Mouse (Mus musculus): ENCODE data around the gene Pgf.
A peak's percentile ranks its signal among the peaks of the same experiment; 100 is the strongest.

Pgf gene

DNA sequence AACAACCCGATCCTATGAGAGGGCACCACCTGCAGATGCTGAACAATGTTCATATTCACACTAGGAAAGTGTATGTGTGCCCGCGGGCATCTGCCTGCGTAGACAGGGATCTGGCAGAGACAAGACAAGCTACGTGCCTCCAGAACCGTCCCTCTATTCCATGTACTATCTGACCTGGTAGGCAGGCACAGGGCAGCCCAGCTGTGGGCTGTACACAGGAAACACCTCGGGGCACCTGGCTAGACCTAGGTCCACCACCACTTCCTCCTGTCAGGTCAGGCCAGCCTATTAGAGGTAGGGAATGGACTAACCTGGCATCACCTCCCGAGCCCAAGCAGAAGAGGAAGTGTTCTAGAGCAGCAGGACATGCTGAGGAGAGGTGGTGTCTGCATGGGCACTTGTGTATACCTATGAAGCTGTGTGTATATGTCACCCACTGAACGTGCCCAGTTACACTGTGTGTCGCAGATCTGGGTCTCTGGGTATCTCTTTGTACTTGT, at the start of gene Pgf:
Pgf (minus strand) TSS at position 51 of the 500 bp plus-strand sequence.
- DNase-seq = no peak

DNA sequence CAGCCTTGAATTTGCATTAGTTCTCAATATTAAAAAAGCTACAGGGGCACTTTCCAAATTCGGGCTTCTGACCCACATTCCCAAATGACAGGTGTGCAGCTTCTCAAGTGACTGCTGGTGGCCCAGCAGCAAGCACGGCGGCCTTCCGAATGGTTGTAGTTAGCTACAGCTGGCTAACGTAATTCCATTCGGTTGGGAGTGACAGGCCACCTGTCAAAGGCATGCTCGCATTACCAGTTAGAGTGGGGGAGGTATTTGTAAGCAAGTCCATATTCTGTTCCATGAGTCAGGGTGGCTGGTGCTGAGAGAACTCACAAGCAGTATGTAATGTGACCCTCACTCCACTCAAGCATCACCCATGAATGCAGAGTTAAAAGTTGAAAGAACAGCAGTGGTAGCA, 49.6 kb upstream of the Pgf start:
- no peak for DNase-seq

DNA sequence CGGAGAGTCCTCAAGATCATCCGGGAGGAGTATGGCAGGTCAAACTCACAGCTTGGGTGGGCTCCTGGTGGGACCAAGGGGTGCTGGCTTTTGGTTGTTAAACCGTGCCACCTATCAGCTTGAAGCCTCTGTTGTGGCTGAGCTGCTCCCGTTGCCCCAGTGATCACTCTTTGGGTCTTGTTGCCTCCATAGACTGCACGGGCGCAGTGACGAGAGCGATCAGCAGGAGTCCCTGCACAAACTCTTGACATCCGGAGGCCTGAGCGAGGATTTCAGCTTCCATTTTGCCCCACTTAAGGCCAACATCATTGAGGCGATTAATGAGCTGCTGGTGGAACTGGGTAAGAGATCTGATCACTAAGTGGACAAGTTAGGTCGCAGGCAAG, 42.3 kb upstream of the Pgf start:
- DNase-seq = peak; percentile 17 to 26

DNA sequence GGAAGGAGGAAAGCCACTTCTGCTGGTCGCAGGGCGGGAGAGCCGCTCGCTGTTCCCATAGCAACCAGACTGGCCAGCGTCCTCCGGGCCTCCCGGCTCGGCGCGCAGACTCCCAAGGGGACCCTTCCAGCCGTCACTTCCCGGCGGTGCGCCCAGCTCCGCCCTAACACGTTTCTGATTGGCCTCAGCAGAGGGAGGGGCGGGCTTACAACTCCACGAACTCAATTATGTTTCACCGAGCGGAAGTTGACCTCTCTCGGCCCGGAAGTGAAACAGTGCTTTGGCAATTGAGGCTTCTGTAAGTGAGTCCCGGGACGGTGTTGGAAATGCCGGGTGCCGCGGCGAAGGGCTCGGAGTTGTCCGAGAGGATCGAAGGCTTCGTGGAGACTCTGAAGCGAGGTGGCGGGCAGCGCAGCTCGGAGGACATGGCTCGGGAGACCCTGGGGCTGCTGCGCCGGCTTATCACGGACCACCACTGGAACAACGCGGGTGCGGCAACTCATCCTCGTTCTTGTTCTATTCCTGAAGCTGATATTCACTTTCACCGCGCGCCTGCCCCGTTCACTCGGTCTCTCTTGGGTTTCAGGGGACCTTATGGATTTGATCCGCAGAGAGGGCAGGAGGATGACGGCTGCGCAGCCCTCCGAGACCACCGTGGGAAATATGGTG, 41.8 kb upstream of the Pgf start, which contains the start of gene Eif2b2:
Eif2b2 (plus strand) TSS at position 246 of the 669 bp plus-strand sequence.
- peak; percentile 98 for DNase-seq

DNA sequence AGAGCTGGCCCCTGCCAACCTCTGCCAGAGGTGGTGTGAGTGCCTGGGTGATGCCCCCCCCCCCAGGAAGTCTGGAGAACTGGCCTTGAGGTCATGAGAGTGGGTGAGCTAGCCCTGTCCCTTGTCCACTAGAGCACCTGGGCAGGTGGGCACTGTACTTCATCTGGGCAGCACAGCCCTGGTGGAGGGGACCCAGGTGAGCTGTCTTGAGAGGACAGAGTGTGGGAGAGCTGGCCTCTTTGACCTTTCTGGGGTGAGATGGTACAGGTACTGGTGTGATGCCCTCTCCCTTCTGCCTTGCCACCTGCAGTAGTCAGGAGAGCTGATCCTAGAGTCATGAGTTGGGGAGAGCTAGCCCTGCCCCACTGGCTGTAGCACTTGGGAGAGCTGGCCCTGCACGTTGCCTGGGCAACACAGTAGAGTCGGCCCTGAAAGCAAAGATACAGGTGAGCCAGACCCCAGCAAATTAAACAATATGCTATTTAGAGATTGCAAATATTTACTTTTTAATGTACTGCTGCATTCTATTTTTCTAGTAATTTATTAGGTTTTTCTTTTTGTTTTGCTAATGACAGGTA, 40.2 kb upstream of the Pgf start:
- DNase-seq = no peak

DNA sequence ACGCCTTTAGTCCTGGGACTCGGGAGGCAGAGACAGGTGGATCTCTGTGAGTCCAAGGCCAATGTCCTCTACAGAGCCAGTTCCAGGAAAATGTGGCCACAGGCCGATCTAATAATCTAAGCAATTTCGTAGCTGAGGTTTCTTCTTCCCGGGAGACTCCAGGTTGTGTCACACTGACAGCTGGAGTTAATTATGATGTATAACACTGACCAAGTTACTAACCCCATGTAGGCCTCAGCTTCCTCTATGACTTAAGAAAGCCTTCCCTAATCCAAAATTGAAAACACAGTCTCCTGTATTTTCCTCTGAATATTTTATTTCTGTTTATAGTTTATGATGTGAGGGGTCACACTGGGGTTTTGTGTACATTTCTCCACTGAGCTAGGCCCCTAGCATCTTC, 37.4 kb upstream of the Pgf start:
- DNase-seq = no peak

DNA sequence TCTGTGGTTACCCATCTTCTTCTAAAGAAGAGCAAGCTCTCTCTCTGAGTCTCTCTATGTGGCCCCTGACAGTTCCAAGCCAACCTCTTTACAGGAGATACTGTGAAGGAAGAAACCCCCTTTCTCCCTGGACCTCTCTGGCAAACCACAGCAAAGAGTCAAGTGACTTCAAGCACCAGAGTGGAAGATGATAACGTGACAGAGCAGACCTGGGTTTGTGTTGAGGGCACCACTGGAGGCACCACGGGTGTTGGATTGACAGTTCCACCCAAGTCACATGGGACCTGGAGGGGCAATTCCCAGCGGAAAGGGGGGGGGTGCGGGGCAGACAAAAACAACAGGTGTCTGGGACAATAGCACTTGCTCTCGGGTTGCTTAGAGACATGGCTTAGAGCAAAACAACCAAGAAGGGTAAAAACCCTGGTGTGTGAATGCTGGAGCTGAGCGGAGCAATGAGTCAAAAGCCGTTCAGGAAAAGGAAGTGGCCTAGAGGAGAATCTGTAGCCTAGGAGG, 31.2 kb upstream of the Pgf start:
- no peak for DNase-seq

DNA sequence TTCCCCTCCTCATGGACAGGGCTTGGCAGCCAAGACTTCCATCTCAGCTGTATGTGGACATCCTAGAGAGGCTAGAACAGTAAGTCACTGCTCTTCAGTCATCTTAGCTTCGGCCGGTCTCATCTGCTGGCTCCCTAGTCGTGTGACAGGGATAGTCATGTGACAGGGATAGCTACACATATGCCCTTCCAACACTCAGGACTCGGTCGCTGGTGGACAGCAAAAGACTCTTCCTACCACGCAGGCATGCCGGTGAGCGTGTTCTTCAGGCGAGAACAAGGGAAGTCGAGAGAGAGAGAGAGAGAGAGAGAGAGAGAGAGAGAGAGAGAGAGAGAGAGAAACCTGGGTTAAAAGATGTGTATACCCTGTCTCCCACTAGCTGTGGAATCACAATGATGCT, 27.8 kb upstream of the Pgf start:
- DNase-seq = no peak

DNA sequence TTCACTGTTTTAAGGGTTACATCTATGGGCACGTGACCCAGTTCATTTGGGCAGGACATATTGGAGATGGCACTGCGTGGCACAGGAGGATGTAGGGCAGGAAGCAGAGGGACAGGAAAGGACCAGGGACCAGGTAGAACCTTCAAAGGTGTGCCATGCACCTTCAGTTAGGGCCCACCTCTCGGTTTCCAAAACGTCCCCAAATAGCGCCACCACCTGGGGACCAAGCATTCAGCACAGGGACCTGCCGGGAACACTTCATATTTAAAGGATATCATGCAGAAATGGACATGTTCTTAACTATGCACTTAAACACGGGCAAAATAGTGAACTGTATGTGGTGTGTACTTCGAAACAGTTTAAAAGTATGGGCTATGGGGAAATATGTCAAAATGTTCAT, 26.5 kb upstream of the Pgf start:
- DNase-seq = no peak

DNA sequence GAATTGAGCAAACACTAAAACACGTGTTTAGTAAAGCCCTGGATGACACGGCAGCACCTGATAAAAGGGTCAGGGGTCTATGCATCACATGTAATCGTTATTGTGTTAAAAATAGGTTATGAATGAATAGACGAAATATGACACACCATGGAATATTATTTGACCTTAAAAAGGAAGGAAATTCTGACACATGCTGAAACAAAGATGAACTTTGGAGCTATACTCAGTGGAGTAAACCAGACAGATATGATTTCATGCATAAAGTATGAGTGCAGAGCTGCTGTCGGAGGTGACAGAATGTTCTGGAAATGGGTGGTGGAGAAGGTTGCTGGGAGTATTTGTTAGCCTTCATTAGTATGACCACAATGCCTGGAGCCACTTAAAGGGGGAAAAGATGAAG, 26.1 kb upstream of the Pgf start:
- DNase-seq = no peak

DNA sequence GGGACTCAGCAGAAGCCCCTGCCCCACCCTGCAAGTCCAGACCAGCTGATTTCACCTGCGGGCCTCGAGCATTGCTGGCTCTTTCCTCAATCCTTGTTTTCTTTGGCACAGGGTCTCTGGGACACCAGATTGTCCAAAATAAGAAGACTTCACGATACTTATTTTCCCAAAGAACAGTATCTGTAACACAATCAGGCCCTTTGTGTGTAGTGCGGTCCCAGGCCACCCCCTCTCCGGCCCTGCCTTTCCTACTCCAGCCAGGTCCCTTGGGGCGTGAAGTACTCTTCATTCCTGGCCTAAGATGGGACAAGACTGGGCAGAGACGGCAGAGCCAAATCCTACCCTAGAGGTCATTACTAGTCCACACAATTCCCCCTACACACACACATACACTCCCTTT, 24.6 kb upstream of the Pgf start:
- no peak for DNase-seq

DNA sequence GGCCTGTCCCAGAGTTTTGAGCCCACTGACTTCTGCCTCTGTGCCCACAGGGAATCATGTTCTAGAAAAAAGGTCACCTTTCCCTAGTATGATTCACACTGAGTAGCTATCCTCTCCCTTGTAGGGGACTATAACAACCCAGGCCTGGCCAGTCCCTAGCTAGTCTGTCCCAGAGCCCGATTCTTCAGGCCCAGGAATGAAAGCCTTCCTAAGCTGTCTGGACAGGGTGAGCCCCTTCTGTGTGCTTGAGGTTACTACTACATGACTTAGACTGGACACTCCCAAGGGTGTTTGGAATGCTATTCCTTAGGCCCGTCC, 24.2 kb upstream of the Pgf start:
- no peak for DNase-seq

DNA sequence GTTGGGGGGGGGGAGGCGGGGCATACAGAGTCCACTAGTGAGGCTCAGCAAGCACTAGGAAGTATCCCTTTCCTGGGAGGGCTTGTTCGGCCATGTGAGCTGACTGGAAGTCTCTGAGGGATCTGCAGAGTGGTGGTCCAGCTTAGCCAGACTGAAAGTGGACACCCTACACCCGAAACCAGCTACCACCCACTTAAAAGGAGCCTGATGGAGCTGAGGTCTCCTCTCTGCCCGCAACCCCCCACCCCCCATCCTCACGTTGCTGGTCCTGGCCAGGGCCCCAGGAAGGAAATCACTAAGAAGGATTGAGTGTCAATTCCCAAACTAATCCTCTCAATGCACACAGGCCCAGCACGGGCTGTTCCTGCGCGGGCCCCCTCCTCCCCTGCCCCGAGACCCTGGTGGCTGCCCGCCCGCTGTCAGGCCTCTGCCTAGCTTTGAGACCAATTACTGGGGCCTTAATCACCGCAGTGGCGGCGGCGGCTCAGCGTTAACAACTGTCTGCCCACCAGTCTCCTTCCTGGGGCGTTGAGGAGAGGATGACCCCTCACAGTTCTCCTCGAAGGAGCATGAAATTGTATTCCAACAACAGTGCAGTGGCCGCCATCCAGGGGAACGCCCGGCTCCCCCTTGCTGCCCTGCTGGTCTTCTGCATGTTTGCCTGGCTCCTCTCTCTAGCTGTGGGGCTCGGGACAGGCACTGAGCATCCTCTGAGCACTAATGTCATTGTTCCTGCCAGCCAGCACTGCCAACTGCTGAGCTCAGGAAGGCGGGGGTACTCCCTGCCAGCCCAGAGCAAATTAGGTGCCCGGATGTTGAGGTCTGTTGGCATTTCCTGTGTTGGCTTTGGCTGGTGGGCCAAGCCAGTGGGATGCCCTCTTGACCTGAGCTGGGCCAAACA, 23.6 kb upstream of the Pgf start:
- peak; percentile 47 to 48 for DNase-seq

DNA sequence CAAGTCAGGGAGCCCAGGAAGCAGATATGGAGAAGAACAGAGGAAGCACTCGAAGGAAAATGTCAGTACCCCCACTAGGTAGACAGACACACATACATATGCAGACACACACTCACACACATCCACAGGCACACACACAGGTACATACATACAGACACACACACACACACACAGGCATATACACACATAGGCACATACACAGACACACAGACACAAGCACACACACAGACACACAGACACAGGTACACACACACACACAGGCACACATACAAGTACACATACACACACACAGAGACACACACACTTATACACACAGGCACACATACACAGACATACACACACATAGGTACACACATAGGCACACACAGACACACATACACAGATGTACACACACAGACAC, 22.4 kb upstream of the Pgf start:
- DNase-seq = no peak

DNA sequence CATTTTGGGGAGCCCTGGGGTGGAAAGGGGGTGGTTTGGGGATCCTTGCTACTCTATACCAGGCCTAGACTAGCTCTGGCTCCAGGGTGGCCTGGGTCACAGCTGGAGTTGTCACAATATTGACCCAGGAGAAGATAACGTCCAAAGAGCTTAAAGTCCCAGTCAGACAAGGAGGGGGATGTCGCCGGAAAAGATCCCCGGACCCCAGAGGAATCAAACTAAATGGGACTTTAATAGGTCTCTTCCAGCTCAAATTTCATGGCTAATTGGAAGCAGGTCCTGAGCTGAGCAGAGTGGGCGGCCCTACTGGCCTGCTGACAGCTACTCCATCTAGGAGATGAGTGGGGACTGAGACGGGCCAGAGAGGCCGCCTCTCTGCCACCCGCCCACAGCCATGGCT, 20.3 kb upstream of the Pgf start:
- no peak for DNase-seq

DNA sequence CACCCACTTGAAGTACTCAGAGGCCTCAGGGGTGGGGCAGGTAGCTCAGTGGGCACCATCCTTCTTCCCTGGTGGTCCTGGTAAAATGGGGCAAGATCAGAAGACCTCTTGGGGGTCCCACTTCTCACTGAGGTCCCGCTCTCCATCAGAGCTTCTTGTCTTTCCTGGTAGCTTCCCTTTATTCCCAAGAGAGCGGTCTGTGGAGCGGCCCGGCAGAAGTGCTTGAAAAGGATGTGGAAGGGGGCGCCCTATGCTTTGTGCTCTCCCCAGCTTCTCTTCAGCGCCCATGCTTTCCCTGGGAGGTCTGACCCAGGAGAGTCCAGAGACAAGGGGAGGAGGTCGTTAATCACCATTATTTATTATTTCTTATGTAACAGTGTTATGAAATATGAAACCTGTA, 19.8 kb upstream of the Pgf start:
- DNase-seq = no peak

DNA sequence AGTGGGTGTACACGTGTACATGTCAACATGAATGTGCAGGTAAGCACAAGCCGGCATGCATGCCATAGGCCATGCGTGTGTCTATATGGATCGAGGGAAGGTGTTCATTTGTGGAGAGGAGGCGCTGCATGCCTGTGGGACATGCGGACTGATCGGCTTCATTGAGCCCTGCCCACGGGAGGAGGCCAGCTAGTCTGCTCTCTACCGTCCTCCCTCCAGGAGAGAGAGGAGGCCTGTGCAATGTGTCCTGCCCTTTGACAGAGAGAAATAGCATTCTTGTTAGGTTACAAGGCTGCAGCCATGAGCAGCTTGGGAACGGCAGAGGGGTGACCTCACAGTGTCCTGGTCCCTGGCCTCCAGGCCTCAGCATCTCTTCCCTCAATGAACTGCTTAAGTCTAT, 18.6 kb upstream of the Pgf start:
- DNase-seq = no peak

DNA sequence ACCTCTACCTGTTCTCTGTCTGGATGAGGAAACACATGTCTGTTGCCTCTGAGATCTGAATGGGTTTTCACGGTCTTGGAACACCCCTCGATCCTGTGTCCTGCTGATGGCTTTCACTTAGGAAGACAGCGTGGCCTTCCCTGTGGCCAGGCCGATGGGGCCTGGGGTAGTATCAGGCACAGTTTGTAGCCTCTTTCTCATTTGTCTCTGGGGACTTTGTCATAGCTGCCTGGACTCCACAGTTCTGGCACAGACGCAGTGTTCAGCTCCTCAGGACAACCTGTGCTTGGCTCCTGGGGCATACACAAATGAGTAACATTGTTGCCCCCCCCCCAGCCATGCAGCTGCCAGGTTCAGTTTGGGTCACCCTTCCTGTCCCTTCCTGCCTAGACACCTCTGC, 17.5 kb upstream of the Pgf start:
- no peak for DNase-seq

DNA sequence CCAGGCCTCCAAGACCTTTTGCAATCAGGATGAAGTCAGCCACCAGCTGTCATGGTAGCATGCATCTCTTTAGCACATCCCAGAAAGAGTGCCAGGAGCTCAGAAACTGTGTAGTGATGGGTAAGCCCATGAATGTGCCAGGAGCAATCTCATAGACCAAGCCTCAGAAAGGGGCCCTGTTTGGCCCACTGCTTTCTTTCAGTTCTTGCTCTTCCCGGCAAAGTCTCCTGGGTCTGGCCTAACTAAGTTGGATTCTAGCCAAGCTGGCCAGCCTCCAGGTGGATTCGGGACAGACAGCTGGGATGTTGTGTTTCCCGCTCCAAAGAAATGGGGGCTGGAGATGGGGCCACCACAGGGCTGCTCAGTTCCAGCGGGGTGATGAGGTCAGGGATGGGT, 17.0 kb upstream of the Pgf start:
- peak; percentile 38 to 58 for DNase-seq

DNA sequence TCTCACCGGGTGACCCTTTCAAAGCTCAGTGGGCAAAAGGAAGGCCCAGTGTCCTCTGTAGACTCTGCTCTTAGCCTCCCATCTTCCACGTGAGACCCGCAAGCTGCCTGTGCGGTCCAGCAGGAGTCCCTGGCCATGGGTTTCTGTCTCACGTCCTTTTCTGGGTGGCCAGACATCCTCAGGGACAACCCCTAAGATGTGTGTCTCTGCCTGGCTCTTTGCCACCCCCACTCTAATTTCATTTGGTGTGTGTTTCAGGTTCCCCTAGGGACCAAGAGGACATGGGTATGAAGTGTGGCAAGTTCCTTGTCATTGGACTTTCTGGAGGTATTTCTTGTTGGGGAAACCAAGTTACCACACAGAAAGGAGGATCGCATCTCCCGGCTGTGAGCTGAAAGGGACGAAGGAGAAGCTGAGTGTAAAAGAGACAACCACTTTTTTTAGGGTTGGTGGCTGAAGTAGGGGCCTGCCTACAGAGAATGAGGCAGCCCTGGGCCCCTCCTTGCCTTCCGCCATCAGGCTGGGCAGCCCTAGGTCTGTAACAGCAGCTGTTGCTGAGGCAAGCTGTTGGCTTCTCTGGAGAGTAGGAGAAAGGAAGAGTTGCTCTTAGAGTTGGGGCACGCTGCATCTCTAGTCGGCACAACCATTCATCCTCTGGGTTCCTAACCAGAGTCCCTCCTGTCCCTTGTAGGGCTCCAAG, 16.5 kb upstream of the Pgf start:
- DNase-seq = no peak

DNA sequence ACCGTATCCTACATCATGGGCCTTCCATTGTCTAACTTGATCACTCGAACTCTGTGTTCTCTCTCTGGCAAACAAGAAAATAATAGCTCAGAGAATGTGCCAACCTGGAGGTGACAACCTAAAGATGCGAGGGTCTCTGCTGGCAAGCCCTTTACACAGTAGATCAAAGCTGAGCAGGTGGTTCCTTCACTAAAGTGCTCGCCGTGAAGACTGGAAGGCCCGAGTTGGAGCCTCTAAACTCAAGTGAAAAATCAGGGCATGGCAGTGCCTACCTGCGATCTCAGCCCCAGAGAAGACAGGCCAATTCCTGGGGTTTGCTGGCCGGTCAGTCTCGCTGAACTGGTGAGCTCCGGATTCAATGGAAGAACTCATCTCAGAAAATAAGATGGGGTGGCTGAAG, 15.6 kb upstream of the Pgf start:
- DNase-seq = no peak

DNA sequence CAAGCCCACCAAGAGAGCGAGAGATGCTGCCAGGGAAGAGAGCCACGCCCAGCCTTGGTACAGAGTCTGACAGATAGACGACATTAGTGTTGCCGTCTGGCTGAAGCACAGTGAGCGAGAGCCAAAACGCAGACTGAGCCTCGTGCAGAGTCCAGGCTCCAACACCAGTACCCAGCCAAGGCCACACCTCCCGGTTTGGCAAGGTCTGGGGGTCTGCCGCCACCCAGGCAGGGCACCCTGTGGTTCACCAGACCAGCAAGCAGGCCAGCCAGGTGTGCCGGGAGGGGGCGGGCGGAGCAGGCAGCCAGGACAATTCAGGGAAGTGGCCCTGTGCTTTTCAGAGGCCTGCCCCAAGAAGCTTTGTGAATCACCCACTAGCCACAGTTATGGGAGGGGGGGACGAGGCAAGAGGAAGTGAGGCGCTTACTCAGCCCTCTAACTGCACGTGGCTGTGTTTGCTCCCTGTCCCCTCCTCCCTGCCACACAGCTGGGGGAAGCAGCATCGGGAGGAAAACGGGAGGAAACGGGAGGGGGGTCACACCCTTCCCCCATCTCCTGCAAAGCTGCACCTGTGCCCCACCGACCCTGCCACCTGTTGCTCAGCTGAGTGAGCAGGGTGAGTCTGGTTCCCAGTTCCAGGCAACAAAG, 15.0 kb upstream of the Pgf start:
- DNase-seq = peak in 1 of 2 experiments; percentile 20

DNA sequence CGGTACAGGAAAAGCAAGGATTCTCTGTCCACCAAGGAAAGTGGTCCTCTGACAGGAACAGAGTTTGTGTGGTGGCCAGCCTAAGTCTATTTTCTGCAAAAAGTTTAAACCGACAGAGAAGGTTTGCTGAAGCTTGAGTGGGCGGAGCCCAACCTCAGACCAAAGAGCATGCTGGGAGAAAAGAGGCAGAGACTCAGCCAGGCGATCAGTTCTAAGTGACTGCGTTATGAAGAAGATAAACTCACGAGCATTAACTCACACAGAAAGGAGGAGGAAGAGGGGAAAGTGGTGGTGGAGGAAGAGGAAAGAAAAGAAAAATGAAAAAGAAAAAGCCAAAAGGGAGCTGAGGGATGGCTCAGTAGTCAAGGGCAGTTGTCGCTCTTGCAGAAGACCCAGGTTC, 12.7 kb upstream of the Pgf start:
- DNase-seq = no peak

Data from cerebellum, postnatal 25 days (tissue).